Mouse (Mus musculus) myocyte (in vitro differentiated cells): Measurements from ENCODE around the gene Pdia4. TPM values are rescaled to one million over a fixed set of nuclear protein-coding genes. Genes with fewer than 3 reads are reported as not detected.

Experiments used
- H3K27me3 ChIP-seq: one replicate; pipeline ENCODE4 v1.6.1; 2011; ENCODE audit not compliant: control insufficient read depth, insufficient read depth, insufficient read length
- H3K36me3 ChIP-seq: one replicate; pipeline ENCODE4 v1.6.1; 2011; ENCODE audit not compliant: control insufficient read depth, insufficient read depth
- H3K4me2 ChIP-seq: one replicate; pipeline ENCODE4 v1.6.1; 2011; ENCODE audit warnings: low read depth, control low read depth
- H3K4me3 ChIP-seq: one replicate; pipeline ENCODE4 v1.5.1; 2011; ENCODE audit warnings: mild to moderate bottlenecking, control low read depth, moderate library complexity
- H3K79me2 ChIP-seq: one replicate; pipeline ENCODE4 v1.6.1; 2011; ENCODE audit not compliant: control insufficient read depth, insufficient read depth
- H3ac ChIP-seq: one replicate; pipeline ENCODE4 v1.6.1; 2011; ENCODE audit not compliant: control insufficient read depth, insufficient read length
- CEBPB ChIP-seq: IDR thresholded peaks from 2 replicates; pipeline ENCODE4 v1.6.1; 2011; ENCODE audit warnings: mild to moderate bottlenecking, moderate library complexity; ENCODE audit not compliant: poor library complexity, insufficient read depth, severe bottlenecking
- E2F4 ChIP-seq: IDR thresholded peaks from one replicate; pipeline ENCODE4 v1.6.1; 2011; ENCODE audit warnings: mild to moderate bottlenecking, control low read depth, moderate library complexity; ENCODE audit not compliant: insufficient read depth
- MAX ChIP-seq: IDR thresholded peaks from one replicate; pipeline ENCODE4 v1.6.1; 2011; ENCODE audit warnings: low read depth, mild to moderate bottlenecking, control low read depth
- MYOD1 ChIP-seq, 3 experiments: IDR thresholded peaks; one replicate each; pipeline ENCODE4 v1.6.1; 2011; ENCODE audit warnings: control low read depth in 2 of 3, low read depth in 2 of 3, mild to moderate bottlenecking in 2 of 3, moderate library complexity in 1 of 3; ENCODE audit not compliant: insufficient read length in 2 of 3, control insufficient read depth in 1 of 3
- MYOG ChIP-seq, 3 experiments: IDR thresholded peaks; one replicate each; pipeline ENCODE4 v1.6.1; 2011; ENCODE audit warnings: control low read depth in 2 of 3, low read depth in 2 of 3, mild to moderate bottlenecking in 2 of 3; ENCODE audit not compliant: insufficient read length in 2 of 3, control insufficient read depth in 1 of 3, insufficient read depth in 1 of 3
- POLR2A ChIP-seq: IDR thresholded peaks from one replicate; pipeline ENCODE4 v1.6.1; 2011; ENCODE audit warnings: low read depth, mild to moderate bottlenecking, control low read depth, moderate library complexity; ENCODE audit not compliant: insufficient read length
- POLR2AphosphoS2 ChIP-seq: IDR thresholded peaks from one replicate; pipeline ENCODE4 v1.6.1; 2011; ENCODE audit warnings: low read depth, control low read depth; ENCODE audit not compliant: insufficient read length
- REST ChIP-seq: IDR thresholded peaks from one replicate; pipeline ENCODE4 v1.6.1; 2011; ENCODE audit warnings: mild to moderate bottlenecking, control low read depth, moderate library complexity; ENCODE audit not compliant: insufficient read depth, insufficient read length
- SRF ChIP-seq: IDR thresholded peaks from one replicate; pipeline ENCODE4 v1.6.1; 2011; ENCODE audit warnings: low read depth; ENCODE audit not compliant: control insufficient read depth, insufficient read length
- TCF12 ChIP-seq: IDR thresholded peaks from one replicate; pipeline ENCODE4 v1.6.1; 2011; ENCODE audit warnings: mild to moderate bottlenecking, control low read depth; ENCODE audit not compliant: poor library complexity, insufficient read depth, severe bottlenecking
- TCF3 ChIP-seq: IDR thresholded peaks from one replicate; pipeline ENCODE4 v1.6.1; 2011; ENCODE audit warnings: low read depth, control low read depth; ENCODE audit not compliant: insufficient read length
- USF1 ChIP-seq: IDR thresholded peaks from one replicate; pipeline ENCODE4 v1.6.1; 2011; ENCODE audit warnings: low read depth, mild to moderate bottlenecking, control low read depth, moderate library complexity
- polyA plus RNA-seq: library from polyadenylated mRNA; unstranded; fragments of >200 nt; fragmentation: generic; extraction: Trizol; gene quantifications from one replicate; pipeline ENCODE4 v1.2.1, GENCODE M21; 2012; ENCODE audit warnings: missing spikeins

The Pdia4 gene
- polyA plus RNA-seq, 1 experiment: 49.3 TPM

GRCm38 (mm10) chr6:47793284-47793683 lies 19.9 kb downstream of the Pdia4 start:
- no peak overlapping the region for H3ac ChIP-seq
- peaks cover 30% of the 10 kb centered on the region for H3K36me3 ChIP-seq
- H3K27me3 ChIP-seq: no peaks in the 10 kb centered on the region
- H3K79me2 ChIP-seq: no peaks in the 10 kb centered on the region
- H3K4me3 ChIP-seq: no peak overlapping the region
- no peak for TF ChIP-seq CEBPB
- no peak for TF ChIP-seq MYOG (IDR thresholded peaks at IDR 0.05; ENCODE audit: control insufficient read depth in 1 of 3, insufficient read depth in 1 of 3, insufficient read length in 2 of 3, low read depth in 2 of 3)
- TF ChIP-seq E2F4: no peak
- TF ChIP-seq USF1: no peak
- no peak for TF ChIP-seq MYOD1 (IDR thresholded peaks at IDR 0.05; ENCODE audit: control insufficient read depth in 1 of 3, insufficient read length in 2 of 3, low read depth in 2 of 3)
- no peak for TF ChIP-seq REST
- no peak for TF ChIP-seq POLR2AphosphoS2
- no peak for TF ChIP-seq SRF
- no peak for TF ChIP-seq POLR2A
- TF ChIP-seq MAX: no peak
- no peak for TF ChIP-seq TCF3
- no peak for TF ChIP-seq TCF12
- no peak overlapping the region for H3K4me2 ChIP-seq

GRCm38 (mm10) chr6:47792533-47792932 lies 20.7 kb downstream of the Pdia4 start:
- Histone ChIP-seq H3ac (no peak overlapping the region), H3K4me2 (no peak overlapping the region), H3K36me3 (peaks cover 25% of the 10 kb centered on the region), H3K4me3 (no peak overlapping the region), H3K27me3 (no peaks in the 10 kb centered on the region), H3K79me2 (no peaks in the 10 kb centered on the region)
- TF ChIP-seq MYOG (IDR thresholded peaks at IDR 0.05; ENCODE audit: control insufficient read depth in 1 of 3, insufficient read depth in 1 of 3, insufficient read length in 2 of 3, low read depth in 2 of 3) (no peak), REST (no peak), POLR2A (no peak), TCF12 (no peak), E2F4 (no peak), MYOD1 (IDR thresholded peaks at IDR 0.05; ENCODE audit: control insufficient read depth in 1 of 3, insufficient read length in 2 of 3, low read depth in 2 of 3) (no peak), CEBPB (no peak), USF1 (no peak), SRF (no peak), POLR2AphosphoS2 (no peak), TCF3 (no peak), MAX (no peak)

GRCm38 (mm10) chr6:47790745-47791144 lies 22.5 kb downstream of the Pdia4 start:
- H3ac ChIP-seq: no peak overlapping the region
- H3K79me2 ChIP-seq: no peaks in the 10 kb centered on the region
- TF ChIP-seq MAX: no peak
- TF ChIP-seq REST: no peak
- TF ChIP-seq SRF: no peak
- TF ChIP-seq USF1: no peak
- no peak overlapping the region for H3K4me3 ChIP-seq
- no peak overlapping the region for H3K4me2 ChIP-seq
- no peaks in the 10 kb centered on the region for H3K27me3 ChIP-seq
- peaks cover 10% of the 10 kb centered on the region for H3K36me3 ChIP-seq

- Histone ChIP-seq H3K79me2 (no peaks in the 10 kb centered on the region), H3K4me2 (peak overlapping the region; percentile 88), H3K36me3 (no peaks in the 10 kb centered on the region), H3ac (no peak overlapping the region), H3K4me3 (peak overlapping the region; percentile 23), H3K27me3 (no peaks in the 10 kb centered on the region)
- peak; percentile 72 for TF ChIP-seq CEBPB
- no peak for TF ChIP-seq MAX
- TF ChIP-seq POLR2AphosphoS2: no peak
- no peak for TF ChIP-seq SRF
- TF ChIP-seq MYOD1 (IDR thresholded peaks at IDR 0.05; ENCODE audit: control insufficient read depth in 1 of 3, insufficient read length in 2 of 3, low read depth in 2 of 3): no peak
These were observed 24.4 kb downstream of the Pdia4 start for GRCm38 (mm10) chr6:47788821-47789220.

GRCm38 (mm10) chr6:47787941-47788736 lies 25.1 kb downstream of the Pdia4 start:
- TF ChIP-seq POLR2AphosphoS2 (peak; percentile 99), POLR2A (peak; percentile 95), USF1 (no peak)
- Histone ChIP-seq H3K4me2 (peak overlapping the region; percentile 88), H3K4me3 (peak overlapping the region; percentile 23), H3K79me2 (no peaks in the 10 kb centered on the region), H3K27me3 (no peaks in the 10 kb centered on the region), H3ac (peak overlapping the region; percentile 28), H3K36me3 (no peaks in the 10 kb centered on the region)
